Mouse (Mus musculus): Measurements from ENCODE around the gene Olfr1390. TPM values are rescaled to one million over a fixed set of nuclear protein-coding genes. Genes with fewer than 3 reads are reported as not detected.
"Not testable (repeated sequence)": the region's sequence is repeated elsewhere in the genome, so short reads cannot be mapped to it uniquely, and the experiment has no call there.

The Olfr1390 gene
- not detected in 2 replicates for polyA plus RNA-seq (2012; rRNA removed)

GRCm38 (mm10) chr11:49334888-49335287 lies at the start of gene Olfr1390:
TSS of gene Olfr1390 (plus strand) at chr11:49335188.
- DNase-seq (ENCODE audit: extremely low spot score in 1 of 2, low spot score in 1 of 2): no peak

- DNase-seq (ENCODE audit: extremely low spot score in 1 of 2, low spot score in 1 of 2): peak; percentile 62 to 64
These were observed 47.7 kb upstream of the Olfr1390 start for GRCm38 (mm10) chr11:49287251-49287650.

GRCm38 (mm10) chr11:49292777-49293176 lies 42.2 kb upstream of the Olfr1390 start:
- DNase-seq (ENCODE audit: extremely low spot score in 1 of 2, low spot score in 1 of 2): peak; percentile 32 to 71

GRCm38 (mm10) chr11:49304441-49304840 lies 30.5 kb upstream of the Olfr1390 start, which contains the start of gene Olfr10:
TSS of gene Olfr10 (plus strand) at chr11:49304741.
- DNase-seq (ENCODE audit: extremely low spot score in 1 of 2, low spot score in 1 of 2): no peak

- not testable (repeated sequence) for DNase-seq (ENCODE audit: extremely low spot score in 1 of 2, low spot score in 1 of 2)
These were observed 26.4 kb upstream of the Olfr1390 start for GRCm38 (mm10) chr11:49308547-49308946.

- no peak for DNase-seq (ENCODE audit: extremely low spot score in 1 of 2, low spot score in 1 of 2)
These were observed 12.5 kb upstream of the Olfr1390 start, which contains the start of gene Olfr1391 for GRCm38 (mm10) chr11:49322442-49322841. TSS of gene Olfr1391 (plus strand) at chr11:49322742.

- peak; percentile 28 to 47 for DNase-seq (ENCODE audit: extremely low spot score in 1 of 2, low spot score in 1 of 2)
These were observed 8.3 kb upstream of the Olfr1390 start for GRCm38 (mm10) chr11:49326726-49327125.

GRCm38 (mm10) chr11:49329686-49330085 lies 5.3 kb upstream of the Olfr1390 start:
- peak in 1 of 2 experiments; percentile 27 for DNase-seq (ENCODE audit: extremely low spot score in 1 of 2, low spot score in 1 of 2)

- no peak for DNase-seq (ENCODE audit: extremely low spot score in 1 of 2, low spot score in 1 of 2)
These were observed 2.3 kb downstream of the Olfr1390 start for GRCm38 (mm10) chr11:49337150-49337832.

GRCm38 (mm10) chr11:49383133-49383532 lies 48.1 kb downstream of the Olfr1390 start:
- no peak for DNase-seq (ENCODE audit: extremely low spot score in 1 of 2, low spot score in 1 of 2)

GRCm38 (mm10) chr11:49386118-49386517 lies 51.1 kb downstream of the Olfr1390 start:
- DNase-seq (ENCODE audit: extremely low spot score in 1 of 2, low spot score in 1 of 2): not testable (repeated sequence)

Other genes with a start within 250 kb of the Olfr1390 start
- gene Olfr1396, start 220.3 kb upstream of the Olfr1390 start, polyA plus RNA-seq (2012; rRNA removed): not detected in 2 replicates
- 0.04 and 0.11 TPM in 2 replicates for gene Olfr1395, start 192.9 kb upstream of the Olfr1390 start, polyA plus RNA-seq (2012; rRNA removed)
- not detected in 2 replicates for gene Olfr1394, start 180.8 kb upstream of the Olfr1390 start, polyA plus RNA-seq (2012; rRNA removed)
- gene Btnl9, start 148.0 kb upstream of the Olfr1390 start, polyA plus RNA-seq (2012; rRNA removed): 0.02 TPM in 1 of 2 replicates, not detected in the other
- 24.2 and 26.4 TPM in 2 replicates for gene Zfp62, start 131.9 kb upstream of the Olfr1390 start, polyA plus RNA-seq (2012; rRNA removed)
- 58.5 and 65.0 TPM in 2 replicates for gene Mgat1, start 91.0 kb upstream of the Olfr1390 start, polyA plus RNA-seq (2012; rRNA removed)
- gene Olfr1393, start 56.9 kb upstream of the Olfr1390 start, polyA plus RNA-seq (2012; rRNA removed): 0.48 and 0.57 TPM in 2 replicates
- 0.11 and 0.18 TPM in 2 replicates for gene Olfr1392, start 49.9 kb upstream of the Olfr1390 start, polyA plus RNA-seq (2012; rRNA removed)
- not detected in 2 replicates for gene Olfr10, start 30.4 kb upstream of the Olfr1390 start, polyA plus RNA-seq (2012; rRNA removed)
- not detected in 2 replicates for gene Olfr1391, start 12.4 kb upstream of the Olfr1390 start, polyA plus RNA-seq (2012; rRNA removed)
- gene Olfr1389, start 87.9 kb downstream of the Olfr1390 start, polyA plus RNA-seq (2012; rRNA removed): 0.02 and 0.11 TPM in 2 replicates
- 0.10 and 0.19 TPM in 2 replicates for gene Olfr1388, start 101.4 kb downstream of the Olfr1390 start, polyA plus RNA-seq (2012; rRNA removed)
- not detected in 2 replicates for gene Olfr1387, start 120.2 kb downstream of the Olfr1390 start, polyA plus RNA-seq (2012; rRNA removed)
- not detected in 2 replicates for gene Olfr1386, start 129.9 kb downstream of the Olfr1390 start, polyA plus RNA-seq (2012; rRNA removed)
- 0.02 TPM in 1 of 2 replicates, not detected in the other for gene Olfr1385, start 153.9 kb downstream of the Olfr1390 start, polyA plus RNA-seq (2012; rRNA removed)
- gene Olfr1384, start 171.5 kb downstream of the Olfr1390 start, polyA plus RNA-seq (2012; rRNA removed): 0.11 TPM in 1 of 2 replicates, not detected in the other
- gene Olfr1383, start 184.5 kb downstream of the Olfr1390 start, polyA plus RNA-seq (2012; rRNA removed): not detected in 2 replicates
- 0.04 TPM in 1 of 2 replicates, not detected in the other for gene Olfr1382, start 193.1 kb downstream of the Olfr1390 start, polyA plus RNA-seq (2012; rRNA removed)
- gene Olfr1381, start 208.3 kb downstream of the Olfr1390 start, polyA plus RNA-seq (2012; rRNA removed): 0.06 TPM in 1 of 2 replicates, not detected in the other
- not detected in 2 replicates for gene Olfr1380, start 221.7 kb downstream of the Olfr1390 start, polyA plus RNA-seq (2012; rRNA removed)